Comparison of ENCODE assay signal across 8 mouse cellular contexts in genomic region chr4:120161166-120161949, GRCm38 (mm10). TPM values are rescaled to one million over a fixed set of nuclear protein-coding genes. Genes with fewer than 3 reads are reported as not detected.
DNase-seq lines count a peak whose midpoint lies in the region; ATAC-seq lines count a peak whose summit lies in the region.
"Had no signal": no experiment of that assay in that cellular context is flagged by ENCODE, and none has a peak within 500 bp of the region (broad histone marks: within the 10 kb centered on the region; RNA-seq: fewer than 3 reads in every experiment).

Edn2 (plus strand) TSS chr4:120161206.

- DNase-seq in MN1 (ENCODE audit: low spot score) = peak; percentile 69
- peak; percentile 90 for DNase-seq in adrenal gland, postnatal 10 days
- DNase-seq in kidney, postnatal 36 days = peak; percentile 94 to 95
- peak; percentile 87 for DNase-seq in ovary, adult 18-20 months (ENCODE audit: low spot score)
- DNase-seq in frontal cortex, postnatal 10 days (ENCODE audit: low spot score in 2 of 2) = no peak
- no peak for DNase-seq in cerebellum, adult 9-10 months

- H3K27ac ChIP-seq in heart, embryonic 14.5 days (replicated peaks in 1 of 2; ENCODE audit: control insufficient read depth in 1 of 2, insufficient read depth in 1 of 2, low read depth in 2 of 2, low read length in 2 of 2) = no peak within 1 kb of the TSS

- peaks cover 8% of the 10 kb centered on the region for H3K27me3 ChIP-seq in heart, embryonic 14.5 days (ENCODE audit: control insufficient read depth, insufficient read depth, low read length)

- no peak within 1 kb of the TSS for H3K4me3 ChIP-seq in heart, embryonic 14.5 days (ENCODE audit: control insufficient read depth in 1 of 2, insufficient read depth in 1 of 2, low read depth in 1 of 2, low read length in 2 of 2)
- H3K4me3 ChIP-seq: megakaryocyte, embryonic 14.5 days had no signal

- 36% methylated on average over 28 of the region's 29 CpGs for WGBS in heart, embryonic 14.5 days

- H3K9ac ChIP-seq in heart, embryonic 14.5 days (ENCODE audit: low read length) = peak within 1 kb of the TSS; percentile 35; the same call in 1 of the 2 replicates

- peak; percentile 77 for ATAC-seq in heart, embryonic 14.5 days (ENCODE audit: insufficient number of reproducible peaks, insufficient read depth, low FRiP score, low read depth)

- H3K9me3 ChIP-seq in heart, embryonic 14.5 days (ENCODE audit: control insufficient read depth, low read length) = no peaks in the 10 kb centered on the region
- H3K9me3 ChIP-seq: megakaryocyte, embryonic 14.5 days had no signal

- H3K4me1 ChIP-seq in heart, embryonic 14.5 days (ENCODE audit: control insufficient read depth in 2 of 2, insufficient read depth in 2 of 2, low read length in 2 of 2) = peaks cover 29 to 37% of the 10 kb centered on the region in 2 experiments
- H3K4me1 ChIP-seq: megakaryocyte, embryonic 14.5 days had no signal

- peak within 1 kb of the TSS; percentile 54 for H3K4me2 ChIP-seq in heart, embryonic 14.5 days (ENCODE audit: low read length)

- no peaks in the 10 kb centered on the region for H3K36me3 ChIP-seq in heart, embryonic 14.5 days (ENCODE audit: control insufficient read depth, insufficient read depth, low read length)

RNA-seq across cellular contexts. Expression of gene Edn2, which starts in this region (rescaled TPM):
- total RNA-seq in adrenal gland, postnatal 10 days (2021) = not detected
- polyA plus RNA-seq in heart, embryonic 14.5 days (2014; fragmentation: Nextera tagmentation; extraction: Ambion mirVana) = 0.44 and 1.0 TPM in 2 replicates

Comparison
In these comparisons a context has a peak if more than half of its experiments do, and no peak if none do; other contexts are left out.
1. Peak in DNase-seq in adrenal gland, postnatal 10 days; RNA of the gene not detected or under 1 TPM.
2. DNase-seq: peak in MN1 (single experiment), kidney, postnatal 36 days (2 of 2) and ovary, adult 18-20 months (single experiment); none in frontal cortex, postnatal 10 days (0 of 2) and cerebellum, adult 9-10 months (single experiment).